Mouse (Mus musculus) gastrocnemius, postnatal 14 days (tissue): ENCODE data around the gene Cpe. TPM values are rescaled to one million over a fixed set of nuclear protein-coding genes. Genes with fewer than 3 reads are reported as not detected.
A peak's percentile ranks its signal among the peaks of the same experiment; 100 is the strongest.

ENCODE experiments used
- DNase-seq: peaks from one replicate; pipeline ENCODE4 v3.0.0; 2021; ENCODE audit warnings: mixed read lengths
- intact Hi-C: fragments of 180-260 bp; cut with DNase I; formaldehyde crosslinking; loops from one replicate; pipeline ENCODE4 v1.15.1; 2025; ENCODE audit warnings: low total_unique reads
- total RNA-seq, 2 experiments: library from RNA; stranded (reverse); gene quantifications; 2 replicates each; pipeline ENCODE4 v1.2.3; 2021

The Cpe gene
- total RNA-seq, 2 experiments from 2014 or later = 139 to 156 TPM

DNA sequence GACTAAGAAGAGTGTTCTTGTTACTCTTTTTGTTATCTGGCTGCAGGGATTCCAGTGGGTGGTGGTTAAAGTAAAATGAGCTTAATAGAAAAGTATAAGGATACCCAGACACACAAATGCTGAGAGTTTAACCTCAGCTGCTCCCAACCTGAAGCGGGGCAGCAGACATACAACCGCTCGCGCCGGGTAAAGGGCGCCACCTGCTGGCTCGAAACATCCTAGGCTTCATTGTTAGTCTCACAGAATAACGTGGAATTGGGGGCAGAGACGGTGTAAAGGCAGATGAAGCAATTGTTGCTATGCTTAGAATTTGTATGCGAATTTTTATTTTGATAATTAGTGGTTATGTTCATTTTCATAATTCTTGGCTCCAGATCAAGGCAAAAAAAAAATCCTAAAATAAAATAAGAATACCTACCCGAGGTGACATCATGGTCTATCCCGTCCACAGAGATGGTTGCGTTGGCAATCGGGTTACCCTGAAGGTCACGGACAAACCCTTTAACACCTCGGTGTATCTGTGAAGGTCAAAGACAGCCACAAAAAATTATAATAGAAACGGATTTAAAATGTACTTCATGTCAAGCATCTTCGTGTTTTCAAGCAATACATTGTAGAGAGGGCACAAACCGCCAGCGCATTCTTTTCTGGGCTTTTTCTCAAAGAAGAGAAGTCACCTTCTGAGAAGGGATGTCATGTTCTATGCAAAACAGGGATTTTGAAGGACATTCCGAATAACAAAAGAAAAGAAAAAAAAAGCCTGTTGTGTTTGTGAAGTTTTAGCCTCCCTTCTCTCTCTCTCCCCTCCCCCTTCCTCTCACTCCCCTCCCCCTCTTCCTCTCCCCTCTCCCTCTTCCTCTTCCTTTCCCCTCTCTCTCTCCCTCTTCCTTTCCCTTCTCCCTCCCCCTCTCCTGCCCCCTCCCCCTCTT lies 95.5 kb downstream of the Cpe start:
- peak; percentile 69 for DNase-seq
- intact Hi-C loops = no loop called here

DNA sequence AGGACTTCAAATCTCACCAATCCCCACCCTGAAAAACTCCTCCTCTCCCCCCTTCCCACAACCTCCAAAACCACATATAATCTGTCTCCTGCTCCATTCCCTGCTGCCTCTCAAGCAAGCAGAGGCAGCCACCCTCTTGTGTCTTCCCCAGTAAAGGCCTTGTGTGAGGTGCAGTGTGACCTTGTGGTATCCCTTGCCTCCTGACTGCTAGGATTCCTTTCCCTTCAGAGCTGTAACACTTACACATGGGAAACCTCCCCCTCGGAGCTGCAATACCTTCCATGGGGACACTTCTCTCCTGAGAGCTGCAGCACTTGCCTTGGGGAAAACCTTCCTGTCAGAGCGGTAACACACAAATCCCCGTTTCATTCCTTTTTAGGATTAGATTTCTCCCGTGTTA lies 96.5 kb downstream of the Cpe start:
- DNase-seq = no peak
- intact Hi-C loops = no loop called here

DNA sequence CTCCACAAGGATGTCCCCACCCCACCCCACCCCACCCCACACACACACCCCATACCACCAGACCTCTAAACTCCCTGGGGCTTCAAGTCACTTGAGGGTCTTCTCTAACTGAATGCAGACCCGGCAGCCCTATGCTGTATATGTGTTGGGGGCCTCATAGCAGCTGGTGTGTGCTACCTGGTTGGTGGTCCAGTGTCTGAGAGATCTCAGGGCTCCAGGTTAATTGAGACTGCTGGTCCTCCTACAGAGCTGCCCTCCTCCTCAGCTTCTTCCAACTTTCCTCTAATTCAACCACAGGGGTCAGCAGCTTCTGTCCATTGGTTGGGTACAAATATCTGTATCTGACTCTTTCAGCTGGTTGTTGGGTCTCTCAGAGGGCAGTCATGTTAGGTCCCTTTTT lies 102.4 kb downstream of the Cpe start:
- no peak for DNase-seq
- intact Hi-C loops = no loop called here

DNA sequence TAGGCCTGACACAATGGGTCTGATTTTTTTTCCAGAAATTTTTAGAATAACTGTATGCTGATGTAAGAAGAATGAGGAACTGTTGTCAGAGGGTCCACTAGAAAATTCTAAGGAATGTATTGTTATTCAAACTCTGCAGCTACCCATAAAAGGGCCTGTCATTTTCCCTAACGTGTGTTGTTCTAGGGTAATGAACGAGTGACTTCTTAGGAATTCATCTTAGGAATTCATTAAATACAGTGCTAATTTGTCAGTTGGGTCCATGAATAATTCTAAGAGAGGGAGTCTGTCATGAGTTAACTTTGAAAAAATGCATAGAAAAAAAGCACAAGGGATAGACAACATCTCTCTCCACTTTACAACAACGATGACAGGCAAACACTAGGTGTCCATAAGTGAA lies 110.0 kb downstream of the Cpe start:
- DNase-seq = no peak

DNA sequence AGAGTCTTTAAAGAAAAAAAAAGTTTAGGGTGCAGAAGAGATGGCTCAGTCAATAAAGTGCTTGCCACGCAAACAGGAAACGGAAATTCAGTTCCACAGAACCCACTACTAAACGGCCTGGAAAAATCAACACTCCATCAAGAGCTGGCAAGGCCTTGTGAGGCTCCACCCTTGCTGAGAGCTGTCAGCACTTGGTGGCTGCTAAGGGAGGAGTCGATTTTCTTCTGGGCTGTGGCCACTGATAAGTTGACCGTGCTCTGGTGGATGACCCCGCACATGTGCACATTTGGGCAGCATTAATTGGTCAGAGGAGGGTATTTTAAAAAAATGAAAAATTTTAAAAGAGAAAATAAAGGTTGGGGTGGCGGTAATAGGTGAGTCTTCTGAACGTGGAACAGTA lies 114.6 kb downstream of the Cpe start:
- intact Hi-C loops = no loop called here
- DNase-seq = no peak

More for the DNA sequence above, 110.0 kb downstream of the Cpe start:
- intact Hi-C loops = no loop called here

DNA sequence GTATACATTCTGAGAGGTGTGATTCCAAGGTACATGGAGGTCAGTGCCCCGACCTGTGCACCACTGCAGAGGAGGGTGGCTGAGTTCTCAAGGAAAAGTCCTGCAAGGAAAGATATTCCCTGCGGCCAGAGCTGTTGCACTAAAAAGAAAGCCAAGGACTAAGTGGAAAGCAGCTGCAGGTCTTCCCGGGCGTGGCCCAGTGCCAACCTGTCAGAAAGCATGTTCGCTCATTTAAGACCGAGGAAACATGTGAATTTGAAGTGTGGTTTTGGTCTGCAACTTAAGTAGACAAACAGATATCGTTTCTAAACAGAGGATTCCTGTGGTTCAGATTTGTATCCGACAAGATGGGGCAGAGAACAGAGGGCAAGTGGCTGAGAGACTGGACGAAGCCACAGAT lies 117.9 kb downstream of the Cpe start:
- intact Hi-C loops = no loop called here
- DNase-seq = peak; percentile 26

DNA sequence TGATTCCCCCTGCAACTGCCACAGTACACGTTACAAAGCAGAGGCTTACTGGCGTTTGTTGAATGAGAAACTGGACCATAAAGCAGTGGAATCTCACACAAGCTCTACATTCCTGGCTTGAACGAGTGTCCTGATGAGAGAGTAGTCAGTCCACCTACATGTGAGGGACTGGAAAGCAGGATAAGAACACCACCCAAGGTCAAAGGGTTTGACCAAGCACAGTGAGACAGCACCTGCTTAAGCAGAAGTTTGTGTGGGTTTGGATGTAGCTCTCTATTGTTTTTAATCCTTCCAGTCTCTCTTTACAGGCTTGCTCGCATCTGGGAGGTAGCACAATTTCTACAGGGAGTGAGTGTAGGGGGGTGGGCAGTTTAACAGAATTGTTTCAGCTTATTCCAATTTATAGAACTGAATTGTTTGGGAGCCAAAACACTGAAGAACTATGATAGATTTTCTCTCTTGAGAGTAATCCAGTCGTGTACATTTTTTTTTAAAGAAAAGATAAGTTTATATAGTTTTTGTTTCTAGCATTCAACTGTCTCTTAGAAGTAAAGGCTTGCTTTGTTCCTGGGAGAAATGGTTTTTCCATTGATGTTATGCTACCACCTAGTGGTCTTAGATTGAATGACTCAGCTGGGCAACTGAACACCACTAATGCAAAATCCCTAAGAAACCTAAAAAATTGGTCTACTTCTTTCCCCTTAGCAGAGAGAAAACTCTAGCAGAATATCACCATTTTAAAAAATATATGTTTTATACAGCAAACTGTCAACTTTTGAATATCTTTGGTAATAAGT lies 144.6 kb downstream of the Cpe start:
- no peak for DNase-seq
- intact Hi-C loops = loop anchor here (5.0 to 10.0 kb wide), 2 partner anchors 343 to 526 kb away; partner anchors contain the start of gene Tll1

DNA sequence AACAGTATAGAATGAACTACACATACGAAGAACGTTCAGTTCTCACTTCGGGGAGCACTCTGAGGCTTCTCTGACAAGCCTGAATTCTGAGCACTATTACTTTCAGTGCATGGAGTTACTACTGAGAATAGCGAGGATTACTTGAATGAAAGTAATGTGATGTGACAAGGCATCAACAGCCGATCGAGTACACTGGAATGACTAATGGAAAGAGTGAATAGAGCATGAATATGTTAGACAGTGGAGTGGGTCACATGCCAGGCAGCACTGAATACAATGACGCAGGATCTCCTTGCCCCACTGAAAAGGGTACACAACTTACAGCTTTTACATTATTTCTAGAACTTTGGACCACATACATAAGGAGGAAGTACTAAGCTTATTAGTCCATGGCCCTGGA lies 149.4 kb downstream of the Cpe start:
- intact Hi-C loops = loop anchor here (10.0 kb wide), 1 partner anchor 339 kb away; the partner anchor contains the start of gene Tll1
- DNase-seq = no peak

Other genes with a start within 250 kb of the Cpe start
- 1 to 10 TPM; 2.7 to 7.0 TPM for gene Msmo1, start 40.7 kb upstream of the Cpe start, total RNA-seq
- 1 to 10 TPM; 7.8 to 8.2 TPM for gene Klhl2, start 157.0 kb upstream of the Cpe start, total RNA-seq